Mouse (Mus musculus) adrenal gland, postnatal 36 days (tissue): ENCODE measurements around the gene Flnc. TPM values are rescaled to one million over a fixed set of nuclear protein-coding genes. Genes with fewer than 3 reads are reported as not detected.
"Not testable (repeated sequence)": the region's sequence is repeated elsewhere in the genome, so short reads cannot be mapped to it uniquely, and the experiment has no call there.

Experiments used
- DNase-seq, 2 experiments: peaks; one replicate each; pipeline ENCODE4 v3.0.0; 2021; ENCODE audit warnings: mixed read lengths in 1 of 2
- long read RNA-seq, 2 experiments: library from polyadenylated mRNA; stranded (forward); transcript quantifications; one replicate each; pipeline ENCODE4 v2.0.0; 2021; ENCODE audit warnings: borderline sequencing depth in 2 of 2
- total RNA-seq, 2 experiments: library from RNA; stranded (reverse); gene quantifications; 2 replicates each; pipeline ENCODE4 v1.2.3; 2021

The Flnc gene
- total RNA-seq = 1 to 10 TPM; 4.7 to 5.1 TPM
- long read RNA-seq, experiment 1, partial matches to known transcripts = 1 of 1 reads
- long read RNA-seq, experiment 1, other reads (novel, unspliced or antisense) = 0 of 1 reads
- long read RNA-seq, experiment 2, partial matches to known transcripts = 2 of 2 reads
- long read RNA-seq, experiment 2, other reads (novel, unspliced or antisense) = 0 of 2 reads

- DNase-seq = peak; percentile 35 to 46
These were observed at the start of gene Flnc for GRCm38 (mm10) chr6:29433038-29433803. Gene Flnc (plus strand): TSS chr6:29433256.

GRCm38 (mm10) chr6:29388052-29388518 is 45.0 kb upstream of the Flnc start, which contains the start of gene Opn1sw:
Gene Opn1sw (minus strand): TSS chr6:29388468.
- DNase-seq = peak; percentile 6 to 50

DNA sequence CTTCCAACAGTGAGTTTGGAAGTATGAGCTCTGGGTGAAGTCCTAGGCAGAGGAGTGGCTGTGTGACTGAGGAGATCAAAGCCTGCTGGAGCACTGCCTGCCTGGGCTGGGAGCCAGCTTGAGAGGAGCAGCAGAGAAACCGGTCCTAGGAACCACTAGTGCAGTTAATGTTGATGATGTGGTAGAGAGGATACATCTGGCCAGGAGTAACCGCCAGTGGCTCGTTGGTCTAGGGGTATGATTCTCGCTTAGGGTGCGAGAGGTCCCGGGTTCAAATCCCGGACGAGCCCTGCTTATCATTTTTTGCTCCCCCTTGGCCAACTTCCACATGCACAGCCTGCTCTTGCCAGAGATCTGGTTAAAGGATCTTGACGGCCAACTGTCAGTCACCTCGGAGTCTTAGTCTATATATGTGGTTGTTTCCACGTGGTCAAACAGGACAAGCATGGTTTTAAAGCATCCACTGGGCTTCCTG is 44.4 kb upstream of the Flnc start:
- peak; percentile 89 to 91 for DNase-seq

GRCm38 (mm10) chr6:29389425-29389824 is 43.6 kb upstream of the Flnc start:
- DNase-seq = no peak

GRCm38 (mm10) chr6:29390500-29390899 is 42.6 kb upstream of the Flnc start:
- DNase-seq = not testable (repeated sequence)

DNA sequence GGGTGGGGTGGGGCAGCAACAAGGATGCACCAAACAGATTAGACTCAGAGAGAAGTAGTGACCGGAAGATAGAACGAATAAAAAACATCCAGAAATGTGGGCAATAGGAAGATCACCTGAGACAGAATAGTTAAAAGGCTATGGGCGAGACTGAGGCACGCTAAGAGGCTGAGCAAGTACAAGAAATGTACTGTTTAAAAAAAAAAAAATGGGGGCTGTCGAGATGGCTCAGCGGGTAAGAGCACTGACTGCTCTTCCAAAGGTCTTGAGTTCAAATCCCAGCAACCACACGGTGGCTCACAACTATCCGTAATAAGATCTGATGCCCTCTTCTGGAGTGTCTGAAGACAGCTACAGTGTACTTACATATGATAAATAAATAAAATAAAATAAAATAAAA is 41.8 kb upstream of the Flnc start:
- DNase-seq = not testable (repeated sequence)

DNA sequence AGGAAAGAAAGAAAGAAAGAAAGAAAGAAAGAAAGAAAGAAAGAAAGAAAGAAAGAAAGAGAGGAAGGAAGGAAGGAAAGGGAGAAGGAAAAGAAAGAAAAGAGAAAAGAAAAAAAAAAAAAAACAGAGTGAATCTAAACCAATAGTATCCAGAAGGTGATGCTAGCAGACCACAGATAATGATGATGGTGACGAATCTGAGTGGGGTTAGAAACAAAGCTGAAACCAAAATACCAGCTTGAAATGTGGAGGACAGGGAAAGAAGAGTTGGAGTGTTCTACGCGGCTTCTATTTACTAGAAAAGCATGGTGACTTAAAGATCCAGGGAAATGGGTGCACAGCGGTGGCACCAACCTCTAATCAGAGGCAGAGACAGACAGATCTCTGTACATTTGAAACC is 41.3 kb upstream of the Flnc start:
- DNase-seq = no peak

DNA sequence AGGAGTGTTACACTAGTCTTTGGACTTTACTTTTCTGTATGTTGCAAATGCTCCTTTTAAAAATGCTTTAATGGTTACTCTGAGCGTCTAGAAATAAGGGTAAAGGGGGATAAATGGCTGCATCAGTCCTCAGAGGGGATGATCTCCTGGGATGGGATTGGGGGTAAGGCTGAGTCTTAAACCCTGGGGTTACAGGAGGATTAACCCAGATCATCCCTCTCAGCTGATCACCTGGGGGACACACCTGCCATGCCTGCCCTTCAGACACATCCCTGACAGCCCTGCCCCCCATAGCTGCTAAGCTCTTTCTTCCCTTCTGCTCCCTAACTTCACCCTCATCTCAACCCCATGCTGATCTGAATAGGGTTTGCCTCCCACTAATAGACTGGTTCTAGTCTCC is 38.8 kb upstream of the Flnc start:
- DNase-seq = no peak

GRCm38 (mm10) chr6:29395910-29396713 is 36.9 kb upstream of the Flnc start, which contains the start of gene Ccdc136:
Gene Ccdc136 (plus strand): TSS chr6:29396309.
- peak; percentile 86 to 91 for DNase-seq

DNA sequence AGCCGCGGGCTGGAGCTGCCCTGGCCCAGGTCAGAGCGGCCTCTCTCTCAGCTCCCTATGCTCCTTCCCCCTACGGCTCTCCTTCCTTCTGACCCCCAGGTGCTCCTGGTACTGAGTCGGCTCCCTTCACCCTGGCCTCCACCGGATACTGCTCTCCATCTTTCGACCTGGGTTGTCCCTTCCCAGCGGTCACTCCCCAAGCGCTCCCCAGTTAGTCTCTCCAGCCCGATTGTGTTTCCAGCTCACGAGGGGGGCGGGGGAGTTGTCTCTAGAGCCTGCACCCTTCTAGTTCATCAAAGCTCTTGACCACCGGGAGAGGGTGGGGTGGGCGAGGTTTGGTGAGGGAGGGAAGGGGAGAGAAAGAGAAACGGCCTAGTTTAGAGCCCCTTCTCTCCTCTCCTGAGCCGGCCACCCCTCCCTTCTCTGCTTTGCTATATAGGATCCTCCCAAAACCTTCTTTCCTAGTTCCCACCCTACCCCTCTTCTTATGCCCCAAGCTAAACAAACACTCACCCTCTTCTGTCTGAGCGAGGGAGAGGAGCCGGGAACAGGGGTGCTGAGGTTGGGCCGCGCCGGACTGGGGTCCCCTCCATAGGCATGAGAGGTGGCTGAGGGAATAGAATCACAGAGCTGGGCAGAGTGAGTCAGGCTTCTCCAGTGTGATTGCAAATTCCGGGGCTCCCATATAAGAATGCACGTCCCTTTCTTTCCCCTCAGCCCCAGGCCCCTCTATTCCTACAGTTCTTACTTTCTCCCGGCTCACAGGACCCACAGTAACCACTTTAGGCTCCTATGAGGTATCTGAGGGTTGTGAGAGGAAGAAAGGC is 36.1 kb upstream of the Flnc start:
- no peak for DNase-seq

DNA sequence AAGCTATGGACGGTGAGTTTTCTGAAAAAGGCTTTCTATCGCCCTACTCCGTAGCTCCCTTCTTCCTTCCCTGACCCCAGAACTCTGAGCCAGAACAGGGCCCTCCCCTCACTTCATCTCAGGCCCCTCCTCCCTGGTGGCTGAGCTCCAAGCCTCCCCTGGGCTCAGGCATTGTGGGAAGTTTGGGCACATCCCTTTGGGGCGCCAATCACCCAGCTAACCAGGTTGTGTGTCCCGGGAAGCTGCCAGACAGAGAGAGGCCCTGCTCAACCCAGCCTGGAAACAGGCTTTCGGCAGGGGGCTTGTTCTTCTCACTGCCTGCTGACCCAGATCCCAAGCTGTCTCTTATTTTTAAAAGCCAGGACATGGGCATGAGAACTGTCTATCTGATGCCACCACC is 35.5 kb upstream of the Flnc start:
- DNase-seq = peak in 1 of 2 experiments; percentile 11

DNA sequence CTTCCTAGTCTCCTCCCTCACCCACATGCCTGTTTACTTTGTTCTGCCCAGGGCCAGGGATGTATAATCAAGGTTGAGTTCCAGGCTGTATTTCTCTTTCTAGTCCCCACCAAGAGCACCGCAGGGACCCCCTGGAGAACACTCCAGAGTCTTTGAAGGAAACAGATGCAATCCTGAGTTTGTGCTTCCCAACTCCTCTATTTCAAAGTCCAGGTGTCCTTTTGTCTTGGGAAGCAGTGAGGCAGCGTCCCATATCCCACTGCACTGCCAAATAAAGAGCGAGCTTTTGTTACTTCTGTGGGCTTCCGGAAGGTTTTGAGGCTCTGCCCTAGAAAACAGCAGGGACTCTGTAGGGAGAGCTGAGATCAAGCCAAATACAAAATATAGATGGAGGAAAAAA is 33.2 kb upstream of the Flnc start:
- DNase-seq = no peak

- no peak for DNase-seq
These were observed 30.2 kb upstream of the Flnc start for GRCm38 (mm10) chr6:29402693-29403342.

- no peak for DNase-seq
These were observed 26.6 kb upstream of the Flnc start for GRCm38 (mm10) chr6:29406412-29406811.

DNA sequence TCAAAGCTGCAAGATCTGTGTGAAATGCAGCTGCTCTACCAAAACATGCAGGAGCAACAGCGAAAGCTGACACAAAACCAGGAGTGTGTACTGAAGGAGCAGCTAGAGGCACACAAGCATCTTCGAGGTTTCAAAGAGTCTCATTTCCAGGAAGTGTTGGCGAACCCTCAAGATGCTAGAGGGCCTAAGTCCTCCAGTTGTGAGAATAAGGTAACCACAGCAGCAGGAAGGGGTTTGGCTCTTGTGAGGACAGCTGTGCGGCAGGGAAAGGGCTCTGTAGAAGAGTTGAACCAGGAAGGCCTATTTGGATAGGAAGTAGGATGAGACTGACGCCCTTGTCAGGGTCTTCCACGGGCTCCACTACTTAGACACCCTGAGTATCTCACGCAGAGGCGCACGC is 17.6 kb upstream of the Flnc start:
- no peak for DNase-seq

DNA sequence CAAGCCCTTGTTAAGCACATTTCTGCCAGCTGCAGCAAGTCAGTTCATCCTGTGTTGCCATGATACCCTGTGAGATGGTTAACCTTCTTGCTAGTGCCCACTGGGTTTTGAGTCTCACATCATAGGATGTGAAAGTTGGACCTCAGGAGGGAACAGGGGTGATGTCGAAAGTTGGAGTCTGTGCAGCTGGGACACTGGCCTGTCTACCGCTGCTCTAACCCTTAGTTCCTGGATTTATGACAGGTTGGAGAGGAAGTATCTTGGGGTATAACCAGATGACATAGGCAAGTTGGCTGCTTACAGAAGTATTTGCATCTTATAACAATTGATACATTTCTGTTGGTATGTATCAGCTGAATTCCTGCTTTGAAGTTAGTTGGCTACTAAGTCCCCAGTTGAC is 12.5 kb upstream of the Flnc start:
- no peak for DNase-seq

DNA sequence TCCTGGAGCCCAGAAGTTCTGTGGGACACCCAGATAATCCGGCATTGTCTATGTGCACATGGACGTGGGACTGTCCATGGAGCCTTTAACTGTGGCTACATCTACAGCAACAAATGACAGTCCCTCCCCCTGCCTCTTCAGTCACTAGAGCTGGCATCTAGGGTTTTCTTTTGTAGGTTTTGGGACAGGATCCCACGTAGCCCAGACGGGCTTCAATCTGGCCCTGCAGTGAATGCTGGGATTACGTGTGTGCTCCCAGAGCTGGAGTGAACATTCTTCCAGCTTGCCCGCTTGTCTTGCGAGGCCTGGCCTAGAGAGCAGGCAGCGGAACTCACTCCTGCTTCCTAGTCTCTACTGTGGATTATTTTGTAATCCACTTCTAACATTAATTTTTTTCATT is 7.9 kb upstream of the Flnc start:
- no peak for DNase-seq

DNA sequence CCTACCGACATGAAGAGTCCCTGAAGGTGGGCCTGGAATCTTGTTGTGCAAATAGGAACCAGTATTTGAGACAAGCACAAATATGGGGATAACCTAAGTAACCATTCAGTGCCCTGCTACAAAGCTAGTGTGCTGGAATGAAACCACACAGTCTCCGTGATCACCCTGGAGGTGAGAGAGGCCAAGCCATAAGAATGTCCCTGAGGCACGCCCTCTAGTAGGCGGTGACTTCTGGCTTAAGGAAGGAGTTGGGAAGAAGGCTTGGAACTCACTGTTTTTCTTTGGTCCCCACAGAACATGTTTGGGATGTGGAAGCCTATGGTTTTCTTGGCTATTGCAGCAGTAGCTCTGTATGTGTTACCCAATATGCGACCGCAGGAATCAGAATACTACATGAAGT is 6.7 kb upstream of the Flnc start:
- no peak for DNase-seq

- peak in 1 of 2 experiments; percentile 20 for DNase-seq
These were observed 4.9 kb upstream of the Flnc start for GRCm38 (mm10) chr6:29428171-29428570.

GRCm38 (mm10) chr6:29430681-29431420 is 2.2 kb upstream of the Flnc start:
- no peak for DNase-seq
